Mouse (Mus musculus) hindbrain, embryonic 10.5 days (tissue): ENCODE results near the gene Zfp287. TPM values are rescaled to one million over a fixed set of nuclear protein-coding genes. Genes with fewer than 3 reads are reported as not detected.

ENCODE experiments used
- DNase-seq: peaks from one replicate; pipeline ENCODE4 v3.0.0-alpha.2; 2017; ENCODE audit warnings: low spot score
- H3K27ac ChIP-seq: fragments of 300-500 bp; sonication (generic); 2 replicates; pipeline ENCODE4 v1.5.1; 2016; ENCODE audit warnings: mild to moderate bottlenecking, moderate library complexity
- H3K27me3 ChIP-seq: fragments of 300-500 bp; sonication (generic); 2 replicates; pipeline ENCODE4 v1.6.1; 2016; ENCODE audit warnings: mild to moderate bottlenecking; ENCODE audit not compliant: poor library complexity, insufficient read depth, severe bottlenecking
- H3K36me3 ChIP-seq: fragments of 300-500 bp; sonication (generic); 2 replicates; pipeline ENCODE4 v1.6.1; 2016; ENCODE audit warnings: mild to moderate bottlenecking, moderate library complexity
- H3K4me1 ChIP-seq: fragments of 300-500 bp; sonication (generic); replicated peaks from 2 replicates; pipeline ENCODE4 v1.6.1; 2016; ENCODE audit warnings: mild to moderate bottlenecking
- H3K4me3 ChIP-seq: fragments of 300-500 bp; sonication (generic); 2 replicates; pipeline ENCODE4 v1.5.1; 2016; ENCODE audit warnings: mild to moderate bottlenecking, moderate library complexity
- H3K9me3 ChIP-seq: fragments of 300-500 bp; sonication (generic); 2 replicates; pipeline ENCODE4 v1.6.1; 2016; ENCODE audit warnings: mild to moderate bottlenecking, moderate library complexity
- WGBS: fragments of 180-500 bp; shearing (Covaris S2); methylation state at CpG from one replicate; pipeline ENCODE4 v1.1.7; 2016; 5-methylcytosine and 5-hydroxymethylcytosine counted together
- polyA plus RNA-seq: library from polyadenylated mRNA; unstranded; fragments of >200 nt; fragmentation: Nextera tagmentation; extraction: Ambion mirVana; gene quantifications from 2 replicates; pipeline ENCODE4 v1.2.1, GENCODE M21; 2016

Zfp287 gene
- polyA plus RNA-seq, 1 experiment from 2014 or later = 13.4 TPM

GRCm38 (mm10) chr11:62693299-62694184 lies 38.2 kb downstream of the Zfp287 start:
- DNase-seq = peak; percentile 52
- no peaks in the 10 kb centered on the region for H3K36me3 ChIP-seq
- H3K4me1 ChIP-seq = no peaks in the 10 kb centered on the region
- peak overlapping the region; percentile 45; the same call in 1 of the 2 replicates for H3K27ac ChIP-seq
- H3K9me3 ChIP-seq = no peaks in the 10 kb centered on the region
- 24% methylated on average over 11 of the region's 11 CpGs for WGBS
- H3K4me3 ChIP-seq = no peak overlapping the region
- H3K27me3 ChIP-seq = no peaks in the 10 kb centered on the region

DNA sequence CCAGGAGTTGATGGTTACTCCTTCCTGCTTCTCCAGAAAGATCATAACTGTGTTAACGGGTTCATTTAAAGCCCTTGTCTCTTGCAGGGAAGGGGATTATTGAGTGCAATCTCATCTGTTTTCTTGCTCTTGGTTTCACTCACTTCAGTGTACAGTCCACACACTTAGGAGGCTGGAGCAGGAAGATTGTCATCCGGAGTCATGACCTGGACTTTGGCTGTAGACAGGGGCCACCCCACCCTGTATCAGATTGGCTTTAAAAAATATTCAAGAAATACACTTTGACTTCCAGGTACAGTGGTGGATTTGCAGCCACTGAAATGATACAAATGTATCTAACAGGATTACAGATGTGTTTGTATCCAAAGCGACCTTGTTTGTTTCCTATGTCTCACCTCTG lies 40.1 kb downstream of the Zfp287 start:
- Histone ChIP-seq H3K27ac (no peak overlapping the region), H3K4me3 (no peak overlapping the region), H3K4me1 (no peaks in the 10 kb centered on the region), H3K9me3 (no peaks in the 10 kb centered on the region), H3K36me3 (no peaks in the 10 kb centered on the region), H3K27me3 (no peaks in the 10 kb centered on the region)
- no peak for DNase-seq
- WGBS = 91% methylated on average over 3 of the region's 3 CpGs

DNA sequence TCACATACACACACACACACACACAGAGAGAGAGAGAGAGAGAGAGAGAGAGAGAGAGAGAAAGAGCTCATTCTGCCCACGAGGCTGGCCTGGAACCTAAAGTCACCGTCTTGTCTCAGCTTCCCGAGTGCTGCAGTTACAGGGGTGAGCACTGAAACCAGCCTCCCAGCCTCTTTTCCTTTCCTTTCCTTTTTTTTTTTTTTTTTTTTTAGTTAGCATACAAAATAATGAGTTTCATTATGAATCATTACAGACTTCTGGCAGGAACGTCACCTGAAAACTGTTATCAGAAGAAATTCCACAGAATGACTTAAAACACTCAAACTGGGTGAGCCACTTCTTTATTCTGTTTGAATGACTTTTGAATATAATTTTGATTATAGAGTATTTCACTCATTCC lies 51.8 kb downstream of the Zfp287 start:
- no peak for DNase-seq
- Histone ChIP-seq H3K36me3 (no peaks in the 10 kb centered on the region), H3K4me1 (peaks cover 12% of the 10 kb centered on the region), H3K4me3 (no peak overlapping the region), H3K9me3 (no peaks in the 10 kb centered on the region), H3K27me3 (no peaks in the 10 kb centered on the region), H3K27ac (no peak overlapping the region)
- 86% methylated on average over 4 of the region's 4 CpGs for WGBS

DNA sequence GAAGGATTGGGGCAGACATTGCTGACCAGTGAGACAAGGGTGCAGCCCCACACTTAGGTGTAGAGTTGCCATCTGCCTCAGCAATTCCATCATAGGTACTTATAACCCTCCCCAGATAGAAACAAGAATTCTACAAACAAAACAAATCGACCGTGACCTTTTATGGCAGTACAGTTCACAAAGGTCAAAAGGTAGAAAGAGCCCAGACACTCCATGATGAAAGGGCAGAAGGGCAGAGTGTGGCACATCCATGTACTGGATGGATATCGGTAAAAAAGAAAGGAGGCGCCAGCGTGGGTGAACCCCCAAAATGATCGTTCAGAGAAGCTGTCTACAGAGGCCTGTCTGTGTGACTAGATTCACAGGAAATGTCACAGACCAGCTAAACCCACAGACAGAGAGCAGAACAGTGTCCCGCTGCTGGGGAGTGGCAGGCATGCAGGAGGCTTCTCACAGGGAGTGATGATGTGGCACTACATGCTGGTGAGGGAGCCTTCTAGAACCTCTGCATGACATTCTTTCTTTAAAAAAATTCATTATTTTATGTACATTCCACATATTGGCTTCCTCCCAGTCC lies 52.8 kb downstream of the Zfp287 start:
- Histone ChIP-seq H3K9me3 (no peaks in the 10 kb centered on the region), H3K36me3 (no peaks in the 10 kb centered on the region), H3K27ac (no peak overlapping the region), H3K4me3 (no peak overlapping the region), H3K27me3 (no peaks in the 10 kb centered on the region), H3K4me1 (peaks cover 18% of the 10 kb centered on the region)
- 90% methylated on average over 7 of the region's 7 CpGs for WGBS
- no peak for DNase-seq

GRCm38 (mm10) chr11:62676290-62676596 lies 55.5 kb downstream of the Zfp287 start:
- H3K36me3 ChIP-seq = no peaks in the 10 kb centered on the region
- H3K27me3 ChIP-seq = no peaks in the 10 kb centered on the region
- DNase-seq = no peak
- no peak overlapping the region for H3K27ac ChIP-seq
- no peak overlapping the region for H3K4me3 ChIP-seq
- H3K4me1 ChIP-seq = peaks cover 30% of the 10 kb centered on the region
- no peaks in the 10 kb centered on the region for H3K9me3 ChIP-seq
- 87% methylated on average over 4 of the region's 4 CpGs for WGBS

DNA sequence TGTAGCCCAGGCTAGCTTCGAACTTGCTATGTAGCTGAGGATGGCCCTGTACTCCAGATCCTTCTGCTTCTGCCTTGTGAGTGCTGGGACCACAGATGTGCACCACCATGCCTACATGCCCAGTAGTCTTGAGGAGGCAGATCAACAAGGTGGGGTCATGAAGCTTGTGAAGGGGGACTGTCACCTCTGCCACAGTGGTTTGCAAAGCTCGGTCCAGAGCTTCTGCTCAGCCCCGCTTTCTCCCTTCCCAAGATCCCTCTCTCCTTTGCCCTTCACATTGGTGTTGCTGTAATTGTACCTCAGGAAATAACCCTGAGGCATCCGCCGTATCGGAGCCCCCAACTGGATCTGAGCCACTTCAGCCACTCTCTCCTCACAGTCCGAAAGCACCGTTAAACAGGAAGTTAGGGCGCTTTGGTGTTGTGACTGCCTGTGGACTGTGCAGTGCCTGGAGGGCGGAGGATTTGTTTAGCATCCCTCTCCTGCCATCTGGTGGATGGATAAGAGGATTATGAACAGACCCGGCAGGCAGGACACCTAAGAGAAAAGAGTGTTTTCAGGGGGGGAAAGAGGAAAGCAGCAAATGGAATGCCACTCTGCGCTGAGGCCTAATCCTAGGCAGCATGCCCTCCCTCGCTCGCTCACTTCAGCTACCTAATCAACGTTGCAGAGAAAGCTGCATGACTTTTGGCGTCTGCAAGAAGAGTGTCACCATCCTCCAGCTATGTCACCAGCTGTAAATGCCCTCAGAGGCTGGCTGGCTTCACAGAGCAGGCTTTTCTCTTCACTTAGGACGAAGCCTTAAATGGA lies 56.0 kb downstream of the Zfp287 start:
- Histone ChIP-seq H3K4me3 (peak overlapping the region; percentile 39), H3K9me3 (no peaks in the 10 kb centered on the region), H3K27ac (peak overlapping the region; percentile 75), H3K36me3 (no peaks in the 10 kb centered on the region), H3K27me3 (no peaks in the 10 kb centered on the region), H3K4me1 (peaks cover 30% of the 10 kb centered on the region)
- peak; percentile 76 for DNase-seq
- 22% methylated on average over 17 of the region's 17 CpGs for WGBS

- Histone ChIP-seq H3K4me3 (no peak overlapping the region), H3K36me3 (peaks cover 25% of the 10 kb centered on the region), H3K27ac (no peak overlapping the region), H3K9me3 (no peaks in the 10 kb centered on the region), H3K27me3 (no peaks in the 10 kb centered on the region), H3K4me1 (peaks cover 19% of the 10 kb centered on the region)
- 90% methylated on average over 6 of the region's 6 CpGs for WGBS
- DNase-seq = no peak
These were observed 61.7 kb downstream of the Zfp287 start for GRCm38 (mm10) chr11:62670006-62670405.

GRCm38 (mm10) chr11:62669471-62669870 lies 62.2 kb downstream of the Zfp287 start:
- Histone ChIP-seq H3K9me3 (no peaks in the 10 kb centered on the region), H3K4me3 (no peak overlapping the region), H3K36me3 (peaks cover 30% of the 10 kb centered on the region), H3K27me3 (no peaks in the 10 kb centered on the region), H3K4me1 (peaks cover 14% of the 10 kb centered on the region), H3K27ac (no peak overlapping the region)
- DNase-seq = no peak
- WGBS = 69% methylated on average over 12 of the region's 12 CpGs

GRCm38 (mm10) chr11:62668986-62669385 lies 62.7 kb downstream of the Zfp287 start:
- 91% methylated on average over 5 of the region's 5 CpGs for WGBS
- H3K9me3 ChIP-seq = no peaks in the 10 kb centered on the region
- H3K27me3 ChIP-seq = no peaks in the 10 kb centered on the region
- H3K36me3 ChIP-seq = peaks cover 34% of the 10 kb centered on the region
- no peak overlapping the region for H3K27ac ChIP-seq
- peaks cover 12% of the 10 kb centered on the region for H3K4me1 ChIP-seq
- no peak for DNase-seq
- H3K4me3 ChIP-seq = no peak overlapping the region

DNA sequence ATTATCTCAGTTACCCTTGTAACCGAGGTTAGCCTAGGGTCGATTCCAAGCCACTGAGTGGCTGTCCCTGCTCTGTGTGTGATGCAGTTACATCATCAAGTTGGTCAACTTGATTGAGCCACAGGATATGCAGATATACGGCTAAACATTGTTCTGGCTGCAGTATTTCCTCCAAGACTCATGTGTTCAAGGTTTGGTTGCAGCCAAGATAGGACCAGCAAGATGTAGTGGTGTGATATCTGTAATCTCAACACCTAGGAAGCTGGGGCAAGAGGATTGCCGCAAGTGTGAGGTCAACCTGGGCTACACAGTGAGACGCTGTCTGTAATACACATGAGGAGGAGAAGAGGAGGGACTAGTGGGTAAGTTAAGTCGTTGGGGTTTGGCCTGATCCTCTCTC lies 67.5 kb downstream of the Zfp287 start:
- H3K4me3 ChIP-seq = no peak overlapping the region
- H3K27ac ChIP-seq = no peak overlapping the region
- no peaks in the 10 kb centered on the region for H3K27me3 ChIP-seq
- WGBS = 92% methylated on average over 6 of the region's 6 CpGs
- peaks cover 42% of the 10 kb centered on the region for H3K36me3 ChIP-seq
- no peaks in the 10 kb centered on the region for H3K9me3 ChIP-seq
- H3K4me1 ChIP-seq = no peaks in the 10 kb centered on the region
- no peak for DNase-seq

GRCm38 (mm10) chr11:62660885-62661284 lies 70.8 kb downstream of the Zfp287 start:
- Histone ChIP-seq H3K36me3 (peaks cover 47% of the 10 kb centered on the region), H3K4me1 (no peaks in the 10 kb centered on the region), H3K27me3 (no peaks in the 10 kb centered on the region), H3K27ac (no peak overlapping the region), H3K4me3 (no peak overlapping the region), H3K9me3 (no peaks in the 10 kb centered on the region)
- no peak for DNase-seq
- WGBS = 69% methylated on average over 4 of the region's 4 CpGs

DNA sequence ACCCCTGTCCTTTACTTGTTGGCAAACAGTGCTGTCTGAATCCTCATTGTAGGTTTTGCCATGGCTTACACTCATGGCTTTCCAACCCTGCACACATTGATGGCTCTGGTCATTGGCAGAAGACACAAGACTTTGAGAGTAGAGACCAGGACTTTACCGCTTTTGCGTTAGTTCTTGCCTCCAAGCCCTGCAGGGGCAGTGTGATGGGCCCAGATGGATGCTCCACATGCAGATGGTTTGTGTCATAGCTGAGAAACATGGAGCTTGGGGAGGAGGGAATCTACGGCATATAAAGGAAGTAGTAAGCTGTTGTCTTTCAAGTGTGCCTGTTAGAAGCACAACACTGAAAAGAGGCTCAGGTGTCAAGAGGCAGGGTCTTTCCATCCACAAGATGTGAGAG lies 79.6 kb downstream of the Zfp287 start:
- H3K9me3 ChIP-seq = no peaks in the 10 kb centered on the region
- no peak for DNase-seq
- H3K36me3 ChIP-seq = peaks cover 58% of the 10 kb centered on the region
- peaks cover 35% of the 10 kb centered on the region for H3K4me1 ChIP-seq
- H3K27ac ChIP-seq = no peak overlapping the region
- 96% methylated on average over 3 of the region's 3 CpGs for WGBS
- no peak overlapping the region for H3K4me3 ChIP-seq
- H3K27me3 ChIP-seq = no peaks in the 10 kb centered on the region

- H3K27ac ChIP-seq = no peak overlapping the region
- H3K27me3 ChIP-seq = no peaks in the 10 kb centered on the region
- peaks cover 53% of the 10 kb centered on the region for H3K36me3 ChIP-seq
- H3K9me3 ChIP-seq = no peaks in the 10 kb centered on the region
- H3K4me3 ChIP-seq = no peak overlapping the region
- 96% methylated on average over 3 of the region's 3 CpGs for WGBS
- peaks cover 40% of the 10 kb centered on the region for H3K4me1 ChIP-seq
- no peak for DNase-seq
These were observed 80.1 kb downstream of the Zfp287 start for GRCm38 (mm10) chr11:62651563-62651962.
